Mouse (Mus musculus) spleen, adult 2 months (tissue): Measurements from ENCODE around the gene Cacna1a. TPM values are rescaled to one million over a fixed set of nuclear protein-coding genes. Genes with fewer than 3 reads are reported as not detected.

ENCODE experiments used
- DNase-seq, 2 experiments: peaks; one replicate each; pipeline versions ENCODE4 v3.0.0 to v3.0.0-alpha.2; 2012 to 2021; ENCODE audit warnings: low spot score in 2 of 2, low read depth in 1 of 2
- H3K27ac ChIP-seq: fragments of 200-500 bp; 2 replicates; pipeline ENCODE4 v1.5.1; 2012; ENCODE audit warnings: low read length, inconsistent platforms; ENCODE audit not compliant: insufficient read depth
- H3K27me3 ChIP-seq: fragments of 200-500 bp; 2 replicates; pipeline ENCODE4 v1.6.1; 2012; ENCODE audit warnings: mild to moderate bottlenecking, moderate library complexity, low read length, inconsistent platforms; ENCODE audit not compliant: control insufficient read depth, insufficient read depth
- H3K36me3 ChIP-seq: fragments of 200-500 bp; 2 replicates; pipeline ENCODE4 v1.6.1; 2012; ENCODE audit warnings: mild to moderate bottlenecking, low read length, inconsistent platforms; ENCODE audit not compliant: control insufficient read depth, insufficient read depth
- H3K4me1 ChIP-seq: fragments of 200-500 bp; 2 replicates; pipeline ENCODE4 v1.6.1; 2011; ENCODE audit warnings: inconsistent platforms; ENCODE audit not compliant: control insufficient read depth, insufficient read depth, insufficient read length
- H3K4me3 ChIP-seq: fragments of 200-500 bp; 2 replicates; pipeline ENCODE4 v1.5.1; 2011; ENCODE audit warnings: mild to moderate bottlenecking, inconsistent platforms; ENCODE audit not compliant: insufficient read depth, insufficient read length; ENCODE audit errors: extremely low read depth
- CTCF ChIP-seq: fragments of 200-500 bp; IDR thresholded peaks from 2 replicates; pipeline ENCODE4 v1.5.1; 2011; ENCODE audit warnings: mild to moderate bottlenecking, inconsistent platforms; ENCODE audit not compliant: insufficient read depth, insufficient read length, insufficient replicate concordance; ENCODE audit errors: extremely low read depth
- POLR2A ChIP-seq: fragments of 200-500 bp; IDR thresholded peaks from 2 replicates; pipeline ENCODE4 v1.6.1; 2011; ENCODE audit warnings: low read depth, low read length, inconsistent platforms
- WGBS: fragments of 180-500 bp; shearing (Covaris S2); methylation state at CpG from one replicate; pipeline ENCODE4 v1.1.7; 2018; 5-methylcytosine and 5-hydroxymethylcytosine counted together
- polyA plus RNA-seq: library from polyadenylated mRNA; depleted of rRNA; stranded (reverse); fragments of >200 nt; gene quantifications from 2 replicates; pipeline ENCODE4 v1.2.3, GENCODE M21; 2012

Cacna1a gene
- polyA plus RNA-seq, 1 experiment, result 7.0 TPM

GRCm38 (mm10) chr8:84511621-84512020 is 123.4 kb downstream of the Cacna1a start:
- WGBS, result 91% methylated on average over 13 of the region's 13 CpGs
- no peak overlapping the region for H3K27ac ChIP-seq

DNA sequence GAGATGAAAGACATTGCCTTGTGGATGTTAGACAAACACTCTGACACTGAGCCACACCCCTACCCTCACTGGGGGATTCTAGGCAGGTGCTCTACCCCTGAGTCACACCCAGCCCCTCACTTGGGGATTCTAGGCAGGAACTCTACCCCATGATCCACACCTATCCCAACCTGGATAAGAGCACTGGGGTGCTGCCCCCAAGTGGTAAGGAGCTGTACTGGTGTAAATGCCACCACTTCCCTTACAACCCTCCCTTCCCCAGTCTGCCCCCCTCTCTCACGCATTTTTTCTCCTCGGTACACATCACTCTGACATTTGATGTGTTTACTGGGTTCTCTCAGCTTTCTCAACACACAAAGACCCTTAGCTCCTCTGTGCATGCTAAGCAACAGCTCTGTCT is 125.5 kb downstream of the Cacna1a start:
- H3K4me3 ChIP-seq, result no peak overlapping the region
- DNase-seq, result no peak
- no peaks in the 10 kb centered on the region for H3K36me3 ChIP-seq
- no peaks in the 10 kb centered on the region for H3K27me3 ChIP-seq
- no peak overlapping the region for H3K27ac ChIP-seq
- TF ChIP-seq CTCF (no peak), POLR2A (no peak)
- 5% methylated on average over 2 of the region's 2 CpGs for WGBS
- H3K4me1 ChIP-seq, result no peaks in the 10 kb centered on the region

More at GRCm38 (mm10) chr8:84511621-84512020, 123.4 kb downstream of the Cacna1a start:
- no peaks in the 10 kb centered on the region for H3K36me3 ChIP-seq
- H3K27me3 ChIP-seq, result no peaks in the 10 kb centered on the region
- TF ChIP-seq POLR2A, result no peak
- no peak for TF ChIP-seq CTCF
- H3K4me1 ChIP-seq, result no peaks in the 10 kb centered on the region
- H3K4me3 ChIP-seq, result no peak overlapping the region
- DNase-seq, result no peak

DNA sequence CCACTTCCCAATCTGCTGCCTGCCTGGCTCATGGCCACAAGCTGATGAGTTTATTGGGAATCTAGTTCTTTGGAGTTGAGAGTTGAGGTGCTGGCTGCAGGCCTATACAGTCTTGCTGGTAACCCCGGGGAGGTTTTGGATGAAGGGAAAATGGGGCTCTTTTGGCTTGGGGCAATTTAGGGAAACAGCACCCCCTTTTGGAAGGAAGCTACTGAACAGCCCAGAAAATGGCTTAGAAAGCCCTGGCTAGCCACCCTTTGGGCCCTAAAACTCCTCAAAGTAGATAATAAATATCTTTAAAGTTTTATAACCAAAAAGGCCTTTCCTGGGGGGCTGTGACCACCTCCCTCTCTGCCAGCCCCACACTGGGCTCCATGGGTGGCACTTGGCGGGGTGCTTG is 129.9 kb downstream of the Cacna1a start:
- no peak overlapping the region for H3K4me3 ChIP-seq
- H3K27ac ChIP-seq, result no peak overlapping the region
- 60% methylated on average over 2 of the region's 2 CpGs for WGBS
- no peaks in the 10 kb centered on the region for H3K36me3 ChIP-seq
- no peaks in the 10 kb centered on the region for H3K27me3 ChIP-seq
- H3K4me1 ChIP-seq, result no peaks in the 10 kb centered on the region
- no peak for DNase-seq
- TF ChIP-seq CTCF (no peak), POLR2A (no peak)

GRCm38 (mm10) chr8:84518720-84519119 is 130.5 kb downstream of the Cacna1a start:
- Histone ChIP-seq H3K4me1 (no peaks in the 10 kb centered on the region), H3K27me3 (no peaks in the 10 kb centered on the region), H3K36me3 (no peaks in the 10 kb centered on the region), H3K4me3 (no peak overlapping the region), H3K27ac (no peak overlapping the region)
- no peak for DNase-seq
- no peak for TF ChIP-seq CTCF
- no peak for TF ChIP-seq POLR2A
- 87% methylated on average over 6 of the region's 6 CpGs for WGBS

DNA sequence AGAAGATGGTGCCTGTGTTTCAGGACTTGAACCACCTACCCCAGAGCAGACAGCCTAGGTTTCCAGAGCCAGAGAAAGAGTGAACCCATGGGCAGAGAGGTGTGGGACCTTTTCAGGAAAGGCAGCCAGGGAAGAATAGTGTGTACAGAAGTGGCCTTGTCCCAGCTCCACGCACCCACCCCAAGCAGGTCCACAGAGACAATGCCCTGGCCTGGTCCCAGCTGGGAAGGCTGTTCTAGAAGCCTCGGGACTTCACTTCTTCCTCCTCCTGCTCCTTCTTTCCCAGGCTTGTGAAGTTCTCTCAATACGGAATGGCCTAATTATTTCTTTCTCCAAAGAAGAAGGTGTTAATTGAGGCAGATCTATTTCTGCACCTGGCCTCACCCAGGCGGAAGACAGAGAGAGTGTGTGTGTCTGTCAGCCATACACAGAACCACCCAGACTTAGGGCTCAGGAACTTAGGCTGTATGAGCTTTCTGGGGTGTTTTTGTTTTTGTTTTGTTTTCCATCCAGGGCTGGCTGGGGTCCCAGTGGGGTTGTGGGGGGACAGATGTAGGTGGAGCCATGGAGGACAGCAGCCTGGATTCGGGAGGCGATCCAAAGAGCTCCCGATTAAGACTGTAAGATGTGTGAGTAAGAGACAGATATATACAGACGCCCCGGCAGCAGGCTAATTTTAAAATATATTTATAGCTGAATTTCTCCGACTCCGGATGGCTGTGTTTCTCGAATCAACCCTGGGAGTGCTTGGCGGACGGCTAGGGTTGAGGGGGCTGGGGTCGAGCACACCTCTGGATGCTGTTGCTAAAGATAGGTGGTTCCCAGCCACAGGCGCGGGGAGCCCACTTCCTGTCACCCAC is 131.8 kb downstream of the Cacna1a start:
- H3K27me3 ChIP-seq, result no peaks in the 10 kb centered on the region
- DNase-seq, result no peak
- H3K4me3 ChIP-seq, result no peak overlapping the region
- TF ChIP-seq POLR2A, result no peak
- H3K27ac ChIP-seq, result no peak overlapping the region
- H3K36me3 ChIP-seq, result no peaks in the 10 kb centered on the region
- H3K4me1 ChIP-seq, result no peaks in the 10 kb centered on the region
- 50% methylated on average over 17 of the region's 17 CpGs for WGBS

GRCm38 (mm10) chr8:84520999-84521398 is 132.8 kb downstream of the Cacna1a start:
- WGBS, result 53% methylated on average over 2 of the region's 2 CpGs
- Histone ChIP-seq H3K4me3 (no peak overlapping the region), H3K27ac (no peak overlapping the region), H3K4me1 (no peaks in the 10 kb centered on the region), H3K36me3 (no peaks in the 10 kb centered on the region), H3K27me3 (no peaks in the 10 kb centered on the region)
- no peak for DNase-seq
- TF ChIP-seq POLR2A, result no peak
- no peak for TF ChIP-seq CTCF

- H3K4me3 ChIP-seq, result no peak overlapping the region
- H3K27me3 ChIP-seq, result no peaks in the 10 kb centered on the region
- no peaks in the 10 kb centered on the region for H3K4me1 ChIP-seq
- DNase-seq, result no peak
- no peak overlapping the region for H3K27ac ChIP-seq
- no peaks in the 10 kb centered on the region for H3K36me3 ChIP-seq
- 85% methylated on average over 7 of the region's 7 CpGs for WGBS
- TF ChIP-seq POLR2A (no peak), CTCF (no peak)
Observed at GRCm38 (mm10) chr8:84528036-84528435, 139.8 kb downstream of the Cacna1a start.
